13 mouse cellular contexts compared by ENCODE assay signal in the genomic region with DNA sequence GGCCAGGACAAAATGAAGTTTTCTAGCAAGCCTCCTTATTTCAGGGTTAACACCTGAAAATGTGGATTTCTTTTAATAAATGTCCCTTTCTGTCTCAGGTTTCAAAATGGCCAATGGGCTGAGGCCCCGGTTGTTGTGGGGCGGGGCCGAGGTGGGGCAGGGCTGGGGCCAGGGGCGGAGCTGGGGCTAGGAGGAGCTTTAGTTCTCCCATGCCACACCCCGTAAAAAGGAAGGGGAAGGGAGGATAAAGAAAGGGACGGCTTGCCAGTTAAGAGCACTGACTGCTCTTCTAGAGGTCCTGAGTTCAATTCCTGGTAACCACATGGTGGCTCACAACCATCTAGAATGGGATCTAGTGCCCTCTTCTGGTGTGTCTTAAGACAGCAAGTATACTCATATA. TPM values are rescaled to one million over a fixed set of nuclear protein-coding genes. Genes with fewer than 3 reads are reported as not detected.
DNase-seq lines count a peak whose midpoint lies in the region; ATAC-seq lines count a peak whose summit lies in the region.
"Had no signal": no experiment of that assay in that cellular context is flagged by ENCODE, and none has a peak within 500 bp of the region (broad histone marks: within the 10 kb centered on the region; RNA-seq: fewer than 3 reads in every experiment).

No protein-coding gene starts in this region.

- H3K36me3 ChIP-seq in liver, embryonic 13.5 days = no peaks in the 10 kb centered on the region
- H3K36me3 ChIP-seq: midbrain, embryonic 15.5 days had no signal

- H3K9me3 ChIP-seq in liver, embryonic 13.5 days (replicated peaks) = no peaks in the 10 kb centered on the region
- H3K9me3 ChIP-seq: midbrain, embryonic 15.5 days had no signal

- no peak overlapping the region for H3K9ac ChIP-seq in liver, embryonic 13.5 days
- H3K9ac ChIP-seq: midbrain, embryonic 15.5 days had no signal

- H3K4me2 ChIP-seq in liver, embryonic 13.5 days = no peak overlapping the region; the same call in 1 of the 2 replicates
- H3K4me2 ChIP-seq: midbrain, embryonic 15.5 days had no signal

- H3K4me3 ChIP-seq in brown adipose tissue, adult 24 weeks (ENCODE audit: insufficient read depth, low read depth, low read length) = no peak overlapping the region
- no peak overlapping the region for H3K4me3 ChIP-seq in liver, embryonic 13.5 days (replicated peaks)
- H3K4me3 ChIP-seq: midbrain, embryonic 15.5 days had no signal

- H3K4me1 ChIP-seq in brown adipose tissue, adult 24 weeks (ENCODE audit: control insufficient read depth, insufficient read depth, insufficient read length, low read length) = peaks cover 6% of the 10 kb centered on the region
- peaks cover 26% of the 10 kb centered on the region for H3K4me1 ChIP-seq in liver, embryonic 13.5 days (replicated peaks)

- peak overlapping the region; percentile 76 for H3K27ac ChIP-seq in brown adipose tissue, adult 24 weeks (replicated peaks; ENCODE audit: low read depth, low read length)
- no peak overlapping the region for H3K27ac ChIP-seq in liver, embryonic 13.5 days

- peak; percentile 40 for DNase-seq in embryo, embryonic 10.5 days (ENCODE audit: low spot score)
- no peak for DNase-seq in embryo, embryonic 10 days (ENCODE audit: low spot score)
- DNase-seq in kidney, postnatal 4 days = peak; percentile 49 to 57
- no peak for DNase-seq in kidney, adult 18-20 months
- peak; percentile 46 for DNase-seq in liver, embryonic 13.5 days
- no peak for DNase-seq in testis, postnatal 10 days (ENCODE audit: low spot score)
- DNase-seq in layer of hippocampus, postnatal 14 days (ENCODE audit: low spot score in 2 of 2) = no peak
- DNase-seq: cerebellum, adult 11 months; gastrocnemius, postnatal 36 days; kidney, adult 9 months had no signal

- 11% methylated on average over 6 of the region's 6 CpGs for WGBS in liver, embryonic 13.5 days (ENCODE audit: insufficient replicate concordance)

- H3K27me3 ChIP-seq in liver, embryonic 13.5 days = no peaks in the 10 kb centered on the region
- H3K27me3 ChIP-seq: midbrain, embryonic 15.5 days had no signal

- peak; percentile 64; the same call in 1 of the 2 replicates for ATAC-seq in liver, embryonic 13.5 days (ENCODE audit: low read depth)
- ATAC-seq: midbrain, embryonic 15.5 days had no signal

RNA-seq across cellular contexts. Expression of a gene that starts 39.6 kb away (rescaled TPM):
- 3.5 and 5.5 TPM in 2 replicates for polyA plus RNA-seq in brown adipose tissue, adult 24 weeks (2012; ENCODE audit: insufficient read depth, insufficient read length, missing spikeins)
- 0.98 and 1.2 TPM in 2 replicates for polyA plus RNA-seq in liver, embryonic 13.5 days (2015; fragmentation: Nextera tagmentation; extraction: Ambion mirVana)
- 10 to 100 TPM; 69.6 to 70.6 TPM for total RNA-seq in layer of hippocampus, postnatal 14 days (2021)

RNA-seq across cellular contexts. Expression of a gene that starts 45.3 kb away (rescaled TPM):
- polyA plus RNA-seq in brown adipose tissue, adult 24 weeks (2012; ENCODE audit: insufficient read depth, insufficient read length, missing spikeins) = not detected in 2 replicates
- polyA plus RNA-seq in liver, embryonic 13.5 days (2015; fragmentation: Nextera tagmentation; extraction: Ambion mirVana) = not detected in 2 replicates
- not detected for total RNA-seq in layer of hippocampus, postnatal 14 days (2021)
- total RNA-seq: gastrocnemius, postnatal 36 days; left cerebral cortex, postnatal 25 days had no signal

Comparison
In these comparisons a context has a peak if more than half of its experiments do, and no peak if none do; other contexts are left out.
1. DNase-seq: peak in embryo, embryonic 10.5 days (single experiment), kidney, postnatal 4 days (2 of 2) and liver, embryonic 13.5 days (single experiment); none in embryo, embryonic 10 days (single experiment), kidney, adult 18-20 months (single experiment), testis, postnatal 10 days (single experiment) and layer of hippocampus, postnatal 14 days (0 of 2).